Mouse (Mus musculus) spleen, adult 10 weeks (tissue): ENCODE measurements around the gene Flvcr2. TPM values are rescaled to one million over a fixed set of nuclear protein-coding genes. Genes with fewer than 3 reads are reported as not detected.

Experiments used
- polyA plus RNA-seq: library from polyadenylated mRNA; stranded (reverse); fragments of 350-450 nt; fragmentation: Illumina TruSeq; extraction: RNeasy Lipid Tissue Mini Kit (QIAGEN cat#74804); gene quantifications from one replicate; pipeline ENCODE4 v1.2.3, GENCODE M21; 2015; ENCODE audit warnings: low replicate concordance; ENCODE audit not compliant: insufficient read depth

The Flvcr2 gene
- polyA plus RNA-seq: 1.6 TPM

DNA sequence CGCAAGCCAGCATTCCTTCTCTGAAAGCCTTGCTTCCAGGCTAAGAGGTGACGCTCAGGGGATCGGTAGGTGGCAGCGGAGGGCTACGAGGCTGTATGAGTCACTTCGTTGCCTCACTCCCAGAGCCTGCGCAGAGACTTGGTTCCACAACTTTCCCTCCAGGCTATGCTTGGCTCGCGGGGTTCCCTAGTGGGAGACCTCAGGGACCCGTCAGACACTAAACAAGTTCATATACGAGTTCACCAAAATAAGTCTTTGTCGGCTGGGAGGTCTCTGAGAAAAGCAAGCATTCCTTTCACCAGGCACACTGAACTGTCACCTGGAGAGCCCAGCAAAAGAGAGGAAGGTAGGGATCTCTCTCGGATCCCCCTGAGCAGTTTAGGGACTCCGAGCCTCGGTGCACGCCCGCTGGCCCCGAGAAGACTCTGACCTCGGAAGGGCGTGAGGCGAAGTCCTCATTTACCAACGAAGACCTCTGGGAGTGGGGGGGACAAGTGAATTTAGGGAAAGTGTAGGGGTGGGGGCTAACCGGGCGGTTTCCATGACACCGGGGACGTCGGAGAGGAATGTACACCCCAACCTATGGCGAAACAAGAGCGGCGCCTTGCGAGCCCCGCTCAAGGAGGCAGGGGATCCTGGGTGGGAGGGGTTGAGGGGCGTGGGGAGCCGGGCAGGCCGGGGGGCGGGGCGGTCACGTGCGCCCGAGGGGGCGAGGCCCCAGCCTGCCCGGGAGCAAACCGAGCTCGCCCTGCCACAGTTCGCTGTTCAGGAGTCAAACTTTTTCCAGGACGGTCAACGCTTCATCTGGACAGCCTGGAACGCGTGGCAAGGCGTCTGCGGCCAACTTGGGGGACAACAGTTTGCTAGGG, at the start of gene Flvcr2:
Flvcr2 (plus strand) TSS at position 713 of the 869 bp plus-strand sequence.

DNA sequence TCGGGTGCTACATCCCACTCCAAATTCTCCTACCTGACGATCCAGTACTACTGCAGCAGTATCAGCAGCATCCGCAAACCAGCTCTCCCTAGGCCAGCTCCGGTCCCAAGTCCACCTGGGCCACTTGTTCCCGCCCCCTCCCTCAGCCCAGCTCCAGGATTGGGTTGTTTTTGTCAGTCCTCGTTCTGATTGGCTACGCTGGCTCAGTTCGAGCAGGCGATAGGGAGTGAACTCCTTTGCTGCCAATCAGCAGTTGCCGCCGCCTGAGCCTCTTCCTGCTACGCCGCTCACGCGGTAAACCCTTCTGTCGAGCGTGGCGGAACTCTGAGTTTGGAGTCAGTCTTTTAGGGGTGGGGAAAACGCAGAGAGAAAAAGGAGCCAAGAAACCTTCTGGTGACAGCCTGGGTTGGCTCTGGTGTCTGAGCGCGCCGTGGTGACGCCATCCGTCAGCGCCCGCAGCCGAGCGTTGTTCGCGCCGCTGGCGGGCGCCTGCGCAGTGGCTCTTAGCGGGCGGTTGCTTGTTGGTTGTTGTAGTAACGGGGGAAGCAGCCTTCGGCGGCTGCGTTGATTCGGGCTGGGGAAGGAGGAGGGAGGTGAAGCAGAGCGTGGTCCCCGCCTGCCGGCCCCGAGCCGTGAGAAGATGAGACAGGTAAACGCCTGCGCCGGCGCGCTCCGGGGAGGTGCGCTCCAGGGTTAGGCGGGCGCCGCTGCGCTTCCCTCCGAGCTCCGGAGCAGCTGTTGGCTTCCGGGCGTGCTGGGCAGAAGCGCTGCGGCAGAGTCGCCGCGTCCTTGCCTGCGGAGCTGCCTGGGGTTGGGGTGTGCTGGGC, 78.3 kb downstream of the Flvcr2 start, which contains the start of the genes Erg28 and Ttll5:
Erg28 (minus strand) TSS at position 113 of the 827 bp plus-strand sequence.
Ttll5 (plus strand) TSS at position 222 of the 827 bp plus-strand sequence.

Other genes with a start within 250 kb of the Flvcr2 start
- gene Jdp2, start 147.5 kb upstream of the Flvcr2 start, polyA plus RNA-seq: 5.3 TPM
- 16.2 TPM for gene Batf, start 59.9 kb upstream of the Flvcr2 start, polyA plus RNA-seq
- gene Erg28, start 78.0 kb downstream of the Flvcr2 start, polyA plus RNA-seq: 48.4 TPM
- gene Ttll5, start 78.1 kb downstream of the Flvcr2 start, polyA plus RNA-seq: 11.0 TPM